Mouse (Mus musculus): ENCODE measurements at regions not wholly inside any gene's neighbourhood (a gene's known extent, or its start where the extent isn't known, plus 50 kb on each side); places are given as distances from the start of the nearest gene placed in this dataset.

- Histone ChIP-seq H3K27me3 (ENCODE audit: low read depth, poor library complexity, severe bottlenecking) (no peaks in the 10 kb centered on the region), H3K36me3 (no peaks in the 10 kb centered on the region), H3K27ac (no peak overlapping the region), H3K4me1 (no peaks in the 10 kb centered on the region; the same call in 1 of the 2 replicates), H3K4me3 (no peak overlapping the region), H3K9me3 (replicated peaks) (no peaks in the 10 kb centered on the region)
- 90% methylated on average over 2 of the region's 2 CpGs for WGBS
- DNase-seq (ENCODE audit: low spot score), result no peak
Measured at GRCm38 (mm10) chr10:70866737-70867136, 211.0 kb upstream of the Phyhipl start.

- Histone ChIP-seq H3K9me3 (replicated peaks) (no peaks in the 10 kb centered on the region), H3K4me1 (peaks cover 6% of the 10 kb centered on the region), H3K36me3 (no peaks in the 10 kb centered on the region), H3K27me3 (ENCODE audit: low read depth, poor library complexity, severe bottlenecking) (no peaks in the 10 kb centered on the region), H3K4me3 (no peak overlapping the region), H3K27ac (no peak overlapping the region)
- 93% methylated on average over 5 of the region's 5 CpGs for WGBS
- DNase-seq (ENCODE audit: low spot score), result no peak
Measured at GRCm38 (mm10) chr10:70864650-70865049, 208.9 kb upstream of the Phyhipl start.

- H3K27me3 ChIP-seq (ENCODE audit: low read depth, poor library complexity, severe bottlenecking), result no peaks in the 10 kb centered on the region
- H3K4me1 ChIP-seq, result peaks cover 6% of the 10 kb centered on the region
- WGBS, result 62% methylated on average over 3 of the region's 4 CpGs
- no peak overlapping the region for H3K4me3 ChIP-seq
- no peak for DNase-seq (ENCODE audit: low spot score)
- no peak overlapping the region for H3K27ac ChIP-seq
- H3K9me3 ChIP-seq (replicated peaks), result no peaks in the 10 kb centered on the region
- no peaks in the 10 kb centered on the region for H3K36me3 ChIP-seq
Measured at GRCm38 (mm10) chr10:70862022-70862335, 206.2 kb upstream of the Phyhipl start.

GRCm38 (mm10) chr10:70861131-70862021, 205.6 kb upstream of the Phyhipl start:
- Histone ChIP-seq H3K4me3 (no peak overlapping the region), H3K27ac (no peak overlapping the region), H3K27me3 (ENCODE audit: low read depth, poor library complexity, severe bottlenecking) (no peaks in the 10 kb centered on the region), H3K4me1 (peaks cover 6% of the 10 kb centered on the region), H3K9me3 (replicated peaks) (no peaks in the 10 kb centered on the region), H3K36me3 (no peaks in the 10 kb centered on the region)
- DNase-seq (ENCODE audit: low spot score), result no peak
- WGBS, result 63% methylated on average over 10 of the region's 10 CpGs

- H3K4me1 ChIP-seq, result peaks cover 6% of the 10 kb centered on the region
- H3K36me3 ChIP-seq, result no peaks in the 10 kb centered on the region
- no peak overlapping the region for H3K27ac ChIP-seq
- no peak overlapping the region for H3K4me3 ChIP-seq
- no peak for DNase-seq (ENCODE audit: low spot score)
- no peaks in the 10 kb centered on the region for H3K9me3 ChIP-seq (replicated peaks)
- no peaks in the 10 kb centered on the region for H3K27me3 ChIP-seq (ENCODE audit: low read depth, poor library complexity, severe bottlenecking)
- WGBS, result 81% methylated on average over 14 of the region's 14 CpGs
Measured at GRCm38 (mm10) chr10:70857155-70857820, 201.5 kb upstream of the Phyhipl start.

- Histone ChIP-seq H3K36me3 (no peaks in the 10 kb centered on the region), H3K9me3 (replicated peaks) (no peaks in the 10 kb centered on the region), H3K27ac (no peak overlapping the region), H3K27me3 (ENCODE audit: low read depth, poor library complexity, severe bottlenecking) (no peaks in the 10 kb centered on the region), H3K4me3 (no peak overlapping the region), H3K4me1 (peaks cover 2% of the 10 kb centered on the region)
- no peak for DNase-seq (ENCODE audit: low spot score)
- 92% methylated on average over 8 of the region's 8 CpGs for WGBS
Measured at GRCm38 (mm10) chr10:70855948-70856347, 200.2 kb upstream of the Phyhipl start.

GRCm38 (mm10) chr10:70853614-70854013, 197.8 kb upstream of the Phyhipl start:
- Histone ChIP-seq H3K4me3 (no peak overlapping the region), H3K27me3 (ENCODE audit: low read depth, poor library complexity, severe bottlenecking) (no peaks in the 10 kb centered on the region), H3K9me3 (replicated peaks) (no peaks in the 10 kb centered on the region), H3K27ac (no peak overlapping the region), H3K36me3 (no peaks in the 10 kb centered on the region), H3K4me1 (no peaks in the 10 kb centered on the region)
- WGBS, result 92% methylated on average over 4 of the region's 4 CpGs
- DNase-seq (ENCODE audit: low spot score), result no peak

- H3K27ac ChIP-seq, result no peak overlapping the region
- no peaks in the 10 kb centered on the region for H3K36me3 ChIP-seq
- no peaks in the 10 kb centered on the region for H3K4me1 ChIP-seq
- H3K9me3 ChIP-seq (replicated peaks), result no peaks in the 10 kb centered on the region
- no peak for DNase-seq (ENCODE audit: low spot score)
- 91% methylated on average over 5 of the region's 5 CpGs for WGBS
- no peak overlapping the region for H3K4me3 ChIP-seq
- H3K27me3 ChIP-seq (ENCODE audit: low read depth, poor library complexity, severe bottlenecking), result no peaks in the 10 kb centered on the region
Measured at GRCm38 (mm10) chr10:70848141-70848540, 192.4 kb upstream of the Phyhipl start.

GRCm38 (mm10) chr10:70847341-70847882, 191.6 kb upstream of the Phyhipl start:
- Histone ChIP-seq H3K4me1 (no peaks in the 10 kb centered on the region), H3K9me3 (replicated peaks) (no peaks in the 10 kb centered on the region), H3K36me3 (no peaks in the 10 kb centered on the region), H3K27me3 (ENCODE audit: low read depth, poor library complexity, severe bottlenecking) (no peaks in the 10 kb centered on the region), H3K4me3 (no peak overlapping the region), H3K27ac (no peak overlapping the region)
- 78% methylated on average over 3 of the region's 3 CpGs for WGBS
- no peak for DNase-seq (ENCODE audit: low spot score)

- H3K4me1 ChIP-seq, result no peaks in the 10 kb centered on the region
- no peak for DNase-seq (ENCODE audit: low spot score)
- 90% methylated on average over 10 of the region's 10 CpGs for WGBS
Measured at GRCm38 (mm10) chr10:70846281-70847168, 190.8 kb upstream of the Phyhipl start.

GRCm38 (mm10) chr10:70843848-70844247, 188.1 kb upstream of the Phyhipl start:
- H3K4me1 ChIP-seq, result no peaks in the 10 kb centered on the region
- H3K4me3 ChIP-seq, result no peak overlapping the region
- WGBS, result 93% methylated on average over 2 of the region's 2 CpGs

More at GRCm38 (mm10) chr10:70846281-70847168, 190.8 kb upstream of the Phyhipl start:
- no peak overlapping the region for H3K27ac ChIP-seq
- no peak overlapping the region for H3K4me3 ChIP-seq
- H3K9me3 ChIP-seq (replicated peaks), result no peaks in the 10 kb centered on the region
- no peaks in the 10 kb centered on the region for H3K27me3 ChIP-seq (ENCODE audit: low read depth, poor library complexity, severe bottlenecking)
- no peaks in the 10 kb centered on the region for H3K36me3 ChIP-seq

GRCm38 (mm10) chr10:70842176-70842838, 186.5 kb upstream of the Phyhipl start:
- Histone ChIP-seq H3K4me1 (no peaks in the 10 kb centered on the region), H3K27ac (no peak overlapping the region), H3K9me3 (replicated peaks) (no peaks in the 10 kb centered on the region), H3K4me3 (no peak overlapping the region), H3K36me3 (no peaks in the 10 kb centered on the region), H3K27me3 (ENCODE audit: low read depth, poor library complexity, severe bottlenecking) (no peaks in the 10 kb centered on the region)
- no peak for DNase-seq (ENCODE audit: low spot score)
- WGBS, result 91% methylated on average over 4 of the region's 4 CpGs

More at GRCm38 (mm10) chr10:70843848-70844247, 188.1 kb upstream of the Phyhipl start:
- Histone ChIP-seq H3K36me3 (no peaks in the 10 kb centered on the region), H3K27me3 (ENCODE audit: low read depth, poor library complexity, severe bottlenecking) (no peaks in the 10 kb centered on the region), H3K27ac (no peak overlapping the region), H3K9me3 (replicated peaks) (no peaks in the 10 kb centered on the region)
- DNase-seq (ENCODE audit: low spot score), result no peak
